Mouse (Mus musculus): ENCODE results near the gene Srsf1. TPM values are rescaled to one million over a fixed set of nuclear protein-coding genes. Genes with fewer than 3 reads are reported as not detected.
A peak's percentile ranks its signal among the peaks of the same experiment; 100 is the strongest.

Gene Srsf1
- polyA plus RNA-seq (2012; rRNA removed), result 54.8 and 81.0 TPM in 2 replicates

DNA sequence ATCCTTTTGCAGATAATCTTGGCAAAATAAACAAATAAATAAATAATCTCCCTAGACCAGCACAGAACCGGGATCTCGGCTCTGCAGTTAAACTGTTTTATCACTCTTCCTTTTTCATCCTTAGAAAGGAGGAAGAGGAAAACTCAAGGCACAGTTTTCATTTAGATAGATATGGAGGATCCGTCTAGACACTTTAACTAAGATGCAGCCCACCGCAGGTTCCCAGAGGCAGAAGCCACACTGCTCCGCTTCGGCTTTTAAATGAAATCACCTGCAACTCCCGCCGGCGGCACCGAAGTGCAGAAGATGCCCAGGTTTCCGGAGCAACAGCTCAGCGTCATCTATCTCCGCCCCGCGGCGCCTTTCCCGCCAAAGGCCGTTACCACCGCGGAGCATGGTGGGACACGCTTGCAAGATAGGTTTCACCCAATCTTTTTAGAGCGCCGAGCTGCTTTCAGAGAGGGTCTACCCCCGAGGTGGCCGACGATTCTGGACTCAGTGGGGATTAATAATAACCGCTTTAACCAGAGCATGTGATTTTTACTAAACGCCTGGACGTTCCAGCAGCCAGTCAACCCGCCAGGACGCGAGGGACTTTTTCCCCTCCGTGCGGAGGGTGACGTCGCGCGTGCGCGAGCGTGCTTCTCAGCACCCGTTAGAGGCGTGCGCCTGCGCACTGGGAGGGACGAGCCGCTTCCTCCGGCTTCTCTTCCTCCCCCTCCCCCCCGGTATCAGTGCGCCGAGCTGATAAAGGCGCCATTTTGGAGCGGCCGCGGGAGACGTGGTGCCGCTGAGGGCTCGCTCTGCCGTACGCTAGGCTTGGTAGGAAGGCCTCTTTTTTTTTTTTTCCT lies at the start of gene Srsf1:
Srsf1 (plus strand) TSS at position 430 of the 851 bp plus-strand sequence.
- peak; percentile 92 for DNase-seq (ENCODE audit: low read depth, low spot score)
- under 1% methylated on average over 59 of the region's 60 CpGs for WGBS

DNA sequence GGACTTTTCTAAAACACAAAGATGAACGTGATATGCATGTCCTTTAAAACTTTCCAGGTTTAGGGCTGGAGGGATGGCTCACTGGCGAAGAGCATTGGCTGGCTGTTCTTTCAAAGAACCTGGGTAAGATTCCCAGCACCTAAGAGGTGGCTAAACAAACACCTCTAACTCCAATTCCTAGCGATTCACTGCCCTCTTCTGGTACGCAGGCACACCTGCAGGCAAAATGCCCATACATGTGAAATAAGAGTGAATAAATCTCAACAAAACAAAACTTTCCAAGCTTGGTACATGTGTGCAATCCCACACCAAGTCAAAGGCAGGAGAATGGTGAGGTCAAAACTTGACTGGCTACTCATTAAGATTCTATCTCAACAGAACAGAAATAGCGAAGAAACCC lies 47.4 kb upstream of the Srsf1 start:
- WGBS, result 93% methylated on average over 5 of the region's 5 CpGs
- no peak for DNase-seq (ENCODE audit: low read depth, low spot score)

GRCm38 (mm10) chr11:88002738-88003137 lies 44.4 kb upstream of the Srsf1 start:
- 67% methylated on average over 4 of the region's 4 CpGs for WGBS

GRCm38 (mm10) chr11:88004123-88004522 lies 43.0 kb upstream of the Srsf1 start:
- WGBS, result 37% methylated on average over 2 of the region's 2 CpGs

More at GRCm38 (mm10) chr11:88002738-88003137, 44.4 kb upstream of the Srsf1 start:
- DNase-seq (ENCODE audit: low read depth, low spot score), result no peak

GRCm38 (mm10) chr11:88008641-88009040 lies 38.5 kb upstream of the Srsf1 start:
- no peak for DNase-seq (ENCODE audit: low read depth, low spot score)
- 23% methylated on average over 1 of the region's 1 CpGs for WGBS

More at GRCm38 (mm10) chr11:88004123-88004522, 43.0 kb upstream of the Srsf1 start:
- no peak for DNase-seq (ENCODE audit: low read depth, low spot score)

DNA sequence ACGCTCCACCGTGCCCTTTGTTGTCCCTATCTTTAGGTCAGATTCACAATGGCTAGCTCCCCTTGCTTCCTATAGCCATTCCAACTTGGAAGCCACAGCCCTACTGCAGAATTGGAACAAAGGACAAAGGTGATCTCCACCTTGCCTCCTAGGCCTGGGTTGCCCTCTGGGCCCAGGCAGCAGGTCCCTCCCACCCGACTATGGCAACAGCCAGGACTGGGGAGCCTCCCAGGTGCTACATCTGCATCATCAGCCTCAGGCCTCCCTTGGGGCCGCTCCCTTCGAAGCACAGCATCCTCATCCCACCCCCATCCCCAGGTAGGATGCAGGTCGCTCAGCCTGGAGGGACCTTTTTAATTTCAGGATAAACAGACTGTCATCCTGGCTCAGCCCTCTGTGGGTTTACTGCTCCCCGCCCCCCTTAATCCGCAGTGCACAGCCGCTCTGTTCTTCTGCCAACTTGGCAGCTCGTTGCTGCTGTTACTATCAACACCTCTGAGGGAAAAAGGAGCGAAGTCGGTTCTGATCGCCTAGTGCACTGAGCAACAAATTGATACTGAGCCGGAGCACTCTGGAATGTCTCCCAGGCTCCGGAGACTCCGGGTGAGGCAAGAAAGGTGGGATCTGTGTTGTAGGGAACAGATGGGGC lies 37.5 kb upstream of the Srsf1 start:
- 16% methylated on average over 16 of the region's 16 CpGs for WGBS

GRCm38 (mm10) chr11:88011208-88011913 lies 35.8 kb upstream of the Srsf1 start:
- WGBS, result 39% methylated on average over 11 of the region's 11 CpGs

More for the DNA sequence above, 37.5 kb upstream of the Srsf1 start:
- no peak for DNase-seq (ENCODE audit: low read depth, low spot score)

DNA sequence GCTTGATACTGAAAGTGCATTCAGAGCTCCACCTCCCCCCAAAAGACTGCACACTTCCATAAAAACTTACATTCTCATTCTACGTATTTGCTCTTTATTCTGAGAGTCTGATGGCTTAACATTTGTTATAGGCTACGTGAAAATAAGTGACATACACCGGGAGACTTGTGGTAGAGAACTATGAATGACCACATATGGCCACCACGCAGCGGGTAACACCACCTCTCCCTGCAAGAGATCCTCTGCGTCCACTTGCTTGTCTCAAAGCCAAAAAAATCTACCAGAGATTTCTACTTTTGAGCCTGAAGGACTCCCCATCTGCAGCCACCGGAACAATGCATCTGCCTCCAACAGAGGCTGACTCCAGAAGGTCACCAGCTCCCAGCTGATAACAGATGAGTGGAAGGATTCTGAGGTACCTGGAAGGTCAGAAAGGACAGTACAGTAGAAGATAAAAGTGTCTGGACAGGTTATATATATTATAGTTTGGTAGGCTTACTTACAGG lies 35.2 kb upstream of the Srsf1 start:
- no peak for DNase-seq (ENCODE audit: low read depth, low spot score)
- WGBS, result 81% methylated on average over 7 of the region's 7 CpGs

More at GRCm38 (mm10) chr11:88011208-88011913, 35.8 kb upstream of the Srsf1 start:
- DNase-seq (ENCODE audit: low read depth, low spot score), result no peak

GRCm38 (mm10) chr11:88012621-88013244 lies 34.4 kb upstream of the Srsf1 start:
- DNase-seq (ENCODE audit: low read depth, low spot score), result no peak
- WGBS, result 85% methylated on average over 11 of the region's 11 CpGs

- WGBS, result 88% methylated on average over 10 of the region's 10 CpGs
These were observed 33.5 kb upstream of the Srsf1 start for GRCm38 (mm10) chr11:88013632-88014031.

GRCm38 (mm10) chr11:88015161-88015560 lies 32.0 kb upstream of the Srsf1 start:
- WGBS, result 89% methylated on average over 11 of the region's 11 CpGs
- no peak for DNase-seq (ENCODE audit: low read depth, low spot score)

More at GRCm38 (mm10) chr11:88013632-88014031, 33.5 kb upstream of the Srsf1 start:
- DNase-seq (ENCODE audit: low read depth, low spot score), result no peak

GRCm38 (mm10) chr11:88015795-88016194 lies 31.4 kb upstream of the Srsf1 start:
- DNase-seq (ENCODE audit: low read depth, low spot score), result no peak
- 71% methylated on average over 6 of the region's 6 CpGs for WGBS

DNA sequence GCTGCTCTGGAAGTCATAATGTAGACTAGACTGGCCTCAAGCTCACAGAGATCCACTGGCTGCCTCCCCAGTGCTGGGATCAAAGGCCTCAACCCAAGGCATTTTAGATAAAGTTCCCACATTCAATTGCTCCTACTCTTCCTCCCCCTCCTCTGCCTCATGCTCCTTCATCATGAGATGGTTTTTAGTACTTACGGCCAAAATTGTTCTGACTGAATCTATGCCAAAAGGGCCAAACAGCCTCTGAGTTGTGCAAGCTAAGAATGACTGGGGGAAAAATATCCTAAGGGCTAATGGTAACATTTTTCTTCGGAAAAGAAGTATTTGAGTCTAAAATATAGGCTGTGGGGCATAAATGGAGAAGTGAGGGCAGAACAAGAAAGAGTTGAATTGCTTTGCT lies 23.2 kb upstream of the Srsf1 start:
- WGBS, result 83% methylated on average over 2 of the region's 2 CpGs
- DNase-seq (ENCODE audit: low read depth, low spot score), result no peak

GRCm38 (mm10) chr11:88027391-88028035 lies 19.7 kb upstream of the Srsf1 start:
- no peak for DNase-seq (ENCODE audit: low read depth, low spot score)
- WGBS, result 89% methylated on average over 9 of the region's 9 CpGs

GRCm38 (mm10) chr11:88028193-88028684 lies 18.9 kb upstream of the Srsf1 start:
- DNase-seq (ENCODE audit: low read depth, low spot score), result no peak
- 60% methylated on average over 16 of the region's 16 CpGs for WGBS

DNA sequence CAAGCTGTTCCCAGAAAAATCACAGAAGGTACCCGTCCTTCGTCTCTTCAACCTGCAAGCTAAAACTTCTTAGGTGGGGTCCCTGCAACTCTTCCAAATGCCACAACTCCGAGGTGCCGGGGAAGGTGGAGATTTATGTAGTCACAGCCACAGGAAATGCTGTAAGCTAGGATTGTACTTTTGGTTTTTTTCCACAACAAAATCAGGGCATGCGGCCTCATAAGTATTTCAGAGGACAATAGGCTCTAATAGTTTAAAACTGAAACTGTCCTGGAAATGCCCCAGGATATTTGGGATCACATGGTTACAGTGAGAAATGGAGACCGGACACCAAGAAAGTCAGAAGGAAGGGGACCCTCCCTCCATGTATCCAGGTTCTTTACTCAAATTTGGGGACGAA lies 17.0 kb upstream of the Srsf1 start:
- DNase-seq (ENCODE audit: low read depth, low spot score), result no peak
- 79% methylated on average over 7 of the region's 7 CpGs for WGBS

GRCm38 (mm10) chr11:88030836-88031235 lies 16.3 kb upstream of the Srsf1 start:
- no peak for DNase-seq (ENCODE audit: low read depth, low spot score)
- WGBS, result 73% methylated on average over 2 of the region's 2 CpGs

DNA sequence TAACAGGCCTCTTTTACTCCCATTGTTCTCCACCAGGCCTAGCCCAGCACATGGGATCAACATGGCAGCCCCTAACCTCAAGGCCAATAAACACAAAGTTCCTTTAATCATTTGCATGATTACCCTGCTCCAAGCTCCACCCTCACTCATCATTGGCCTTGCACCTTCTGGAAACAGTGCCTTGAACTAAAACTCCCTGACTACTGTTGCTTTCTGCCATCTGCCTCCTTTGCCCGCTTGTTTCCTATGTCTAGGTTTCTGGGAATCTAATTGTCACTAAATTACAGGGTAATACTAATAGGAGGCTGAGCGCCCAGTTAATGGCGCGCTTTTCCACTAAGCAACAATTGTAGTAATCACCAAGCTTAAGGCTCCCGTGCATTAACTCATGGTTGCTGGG lies 15.4 kb upstream of the Srsf1 start:
- no peak for DNase-seq (ENCODE audit: low read depth, low spot score)
- 93% methylated on average over 5 of the region's 5 CpGs for WGBS

DNA sequence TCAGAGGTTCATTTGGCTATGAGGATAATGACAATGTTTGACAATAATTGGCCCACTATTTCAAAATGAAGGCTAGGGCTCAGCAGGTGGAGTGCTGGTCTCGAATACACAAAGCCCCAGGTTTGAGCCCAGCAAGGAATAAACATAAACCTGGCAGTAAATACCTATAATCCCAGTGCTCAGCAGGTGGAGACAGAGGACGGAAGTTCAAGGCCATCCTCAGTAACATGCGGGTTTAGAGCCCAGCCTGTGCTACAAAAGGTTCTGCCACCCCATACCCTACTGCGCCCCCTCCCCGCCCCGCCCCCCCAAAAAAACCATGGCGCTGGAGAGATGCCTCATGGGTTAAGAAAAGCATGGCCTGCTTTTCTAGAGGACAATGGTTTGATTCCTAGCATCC lies 11.2 kb upstream of the Srsf1 start:
- WGBS, result 70% methylated on average over 7 of the region's 7 CpGs

More for the DNA sequence above, 11.2 kb upstream of the Srsf1 start:
- DNase-seq (ENCODE audit: low read depth, low spot score), result no peak

Measured in large intestine, adult 2 months (tissue).